In the genomic region with DNA sequence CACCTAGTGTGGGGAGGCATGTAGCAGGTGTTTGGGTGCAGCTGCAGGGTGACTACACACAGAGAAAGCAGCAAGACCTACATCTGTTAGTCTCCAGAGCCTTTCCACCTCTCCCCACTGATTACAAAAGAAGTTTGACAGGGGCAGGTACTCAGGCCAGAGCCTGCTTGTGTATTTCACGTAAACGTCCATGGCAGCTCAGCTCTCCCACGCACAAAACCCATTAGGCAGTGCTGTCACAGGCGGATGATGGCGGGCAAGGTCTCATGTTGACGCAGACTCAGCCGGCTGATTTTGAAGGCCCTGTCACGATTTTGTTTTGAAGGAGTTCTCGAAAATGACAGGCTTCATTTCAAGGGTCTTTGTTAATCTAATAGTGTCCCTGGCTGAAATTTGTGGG, we compare ENCODE assay signal across 24 mouse cellular contexts. TPM values are rescaled to one million over a fixed set of nuclear protein-coding genes. Genes with fewer than 3 reads are reported as not detected.
A peak's percentile ranks its signal among the peaks of the same experiment; 100 is the strongest.
DNase-seq lines count a peak whose midpoint lies in the region; ATAC-seq and TF ChIP-seq lines count a peak whose summit lies in the region.
"Had no signal": no experiment of that assay in that cellular context is flagged by ENCODE, and none has a peak within 500 bp of the region (broad histone marks: within the 10 kb centered on the region; RNA-seq: fewer than 3 reads in every experiment).

No protein-coding gene starts in this region.

- H3K36me3 ChIP-seq in hindbrain, embryonic 11.5 days (ENCODE audit: control insufficient read depth, insufficient read depth, low read length): no peaks in the 10 kb centered on the region
- no peaks in the 10 kb centered on the region for H3K36me3 ChIP-seq in hindbrain, postnatal 0 days (ENCODE audit: insufficient read depth, low read length)
- H3K36me3 ChIP-seq in midbrain, embryonic 14.5 days (ENCODE audit: control insufficient read depth, insufficient read depth, low read length): no peaks in the 10 kb centered on the region
- H3K36me3 ChIP-seq in midbrain, postnatal 0 days (ENCODE audit: insufficient read depth, low read length): no peaks in the 10 kb centered on the region
- no peaks in the 10 kb centered on the region for H3K36me3 ChIP-seq in embryonic facial prominence, embryonic 10.5 days (replicated peaks)
- H3K36me3 ChIP-seq: embryonic facial prominence, embryonic 15.5 days had no signal

- no peak overlapping the region for H3K4me3 ChIP-seq in hindbrain, embryonic 11.5 days (ENCODE audit: low read depth, low read length)
- H3K4me3 ChIP-seq in hindbrain, postnatal 0 days (ENCODE audit: low read length): no peak overlapping the region
- no peak overlapping the region for H3K4me3 ChIP-seq in midbrain, embryonic 14.5 days (replicated peaks; ENCODE audit: low read depth, low read length)
- H3K4me3 ChIP-seq in midbrain, postnatal 0 days (ENCODE audit: low read depth, low read length): no peak overlapping the region
- no peak overlapping the region for H3K4me3 ChIP-seq in embryonic facial prominence, embryonic 10.5 days
- H3K4me3 ChIP-seq: embryonic facial prominence, embryonic 15.5 days had no signal

- no peak for ATAC-seq in hindbrain, embryonic 11.5 days (ENCODE audit: low FRiP score)
- ATAC-seq in hindbrain, postnatal 0 days: no peak
- no peak for ATAC-seq in midbrain, embryonic 14.5 days (ENCODE audit: low FRiP score, low TSS enrichment)
- ATAC-seq in midbrain, postnatal 0 days (ENCODE audit: low FRiP score): no peak
- ATAC-seq: forebrain, postnatal 0 days; intestine, embryonic 16.5 days had no signal

- no peaks in the 10 kb centered on the region for H3K4me1 ChIP-seq in hindbrain, embryonic 11.5 days (replicated peaks; ENCODE audit: control insufficient read depth, insufficient read depth, low read length)
- no peaks in the 10 kb centered on the region for H3K4me1 ChIP-seq in hindbrain, postnatal 0 days (ENCODE audit: insufficient read depth, low read length)
- 0 out of 2 replicates have a peak, but pooled peaks cover 3% of the 10 kb centered on the region for H3K4me1 ChIP-seq in midbrain, embryonic 14.5 days (ENCODE audit: control insufficient read depth, insufficient read depth, low read length)
- 0 out of 2 replicates have a peak, but pooled peaks cover 4% of the 10 kb centered on the region for H3K4me1 ChIP-seq in midbrain, postnatal 0 days (ENCODE audit: insufficient read depth, low read length)
- peaks cover 6% of the 10 kb centered on the region; the same call in 1 of the 2 replicates for H3K4me1 ChIP-seq in embryonic facial prominence, embryonic 10.5 days

- WGBS in hindbrain, embryonic 11.5 days: 79% methylated on average over 9 of the region's 9 CpGs
- 68% methylated on average over 9 of the region's 9 CpGs for WGBS in hindbrain, postnatal 0 days
- WGBS in midbrain, embryonic 14.5 days: 53% methylated on average over 9 of the region's 9 CpGs
- 58% methylated on average over 9 of the region's 9 CpGs for WGBS in midbrain, postnatal 0 days
- WGBS in embryonic facial prominence, embryonic 10.5 days: 87% methylated on average over 9 of the region's 9 CpGs

- 0 out of 2 replicates have a peak overlapping the region, but pooled peaks have one; percentile 36 for H3K27ac ChIP-seq in hindbrain, embryonic 11.5 days (ENCODE audit: low read depth, low read length)
- no peak overlapping the region for H3K27ac ChIP-seq in hindbrain, postnatal 0 days
- 0 out of 2 replicates have a peak overlapping the region, but pooled peaks have one; percentile 20 for H3K27ac ChIP-seq in midbrain, embryonic 14.5 days (replicated peaks; ENCODE audit: low read depth, low read length)
- no peak overlapping the region for H3K27ac ChIP-seq in midbrain, postnatal 0 days (ENCODE audit: low read depth, low read length)
- H3K27ac ChIP-seq in embryonic facial prominence, embryonic 10.5 days (replicated peaks): peak overlapping the region; percentile 14; the same call in 1 of the 2 replicates
- H3K27ac ChIP-seq: embryonic facial prominence, embryonic 15.5 days; liver, embryonic 14.5 days; macrophage had no signal

- no peak overlapping the region for H3K9ac ChIP-seq in hindbrain, embryonic 11.5 days (ENCODE audit: low read depth, low read length)
- no peak overlapping the region for H3K9ac ChIP-seq in hindbrain, postnatal 0 days (replicated peaks; ENCODE audit: low read length)
- no peak overlapping the region for H3K9ac ChIP-seq in midbrain, embryonic 14.5 days (replicated peaks; ENCODE audit: low read length)
- H3K9ac ChIP-seq in midbrain, postnatal 0 days (replicated peaks; ENCODE audit: low read length, poor library complexity, severe bottlenecking): no peak overlapping the region
- H3K9ac ChIP-seq: embryonic facial prominence, embryonic 15.5 days; forebrain, postnatal 0 days; liver, embryonic 14.5 days had no signal

- H3K4me2 ChIP-seq in hindbrain, embryonic 11.5 days (replicated peaks; ENCODE audit: low read depth, low read length): no peak overlapping the region
- no peak overlapping the region for H3K4me2 ChIP-seq in hindbrain, postnatal 0 days (ENCODE audit: low read depth, low read length)
- H3K4me2 ChIP-seq in midbrain, embryonic 14.5 days (ENCODE audit: low read length): no peak overlapping the region
- no peak overlapping the region for H3K4me2 ChIP-seq in midbrain, postnatal 0 days (ENCODE audit: low read depth, low read length, poor library complexity, severe bottlenecking)
- H3K4me2 ChIP-seq: embryonic facial prominence, embryonic 15.5 days had no signal

- no peaks in the 10 kb centered on the region for H3K9me3 ChIP-seq in hindbrain, embryonic 11.5 days (ENCODE audit: control insufficient read depth, low read length)
- H3K9me3 ChIP-seq in hindbrain, postnatal 0 days (ENCODE audit: low read length): no peaks in the 10 kb centered on the region
- H3K9me3 ChIP-seq in midbrain, embryonic 14.5 days (ENCODE audit: control insufficient read depth, low read length): no peaks in the 10 kb centered on the region
- H3K9me3 ChIP-seq in midbrain, postnatal 0 days (ENCODE audit: low read length): no peaks in the 10 kb centered on the region
- H3K9me3 ChIP-seq in embryonic facial prominence, embryonic 10.5 days: no peaks in the 10 kb centered on the region
- H3K9me3 ChIP-seq: embryonic facial prominence, embryonic 15.5 days had no signal

- H3K27me3 ChIP-seq in hindbrain, embryonic 11.5 days (ENCODE audit: control insufficient read depth, insufficient read depth, low read length): no peaks in the 10 kb centered on the region
- H3K27me3 ChIP-seq in hindbrain, postnatal 0 days (ENCODE audit: insufficient read depth, low read length): no peaks in the 10 kb centered on the region
- no peaks in the 10 kb centered on the region for H3K27me3 ChIP-seq in midbrain, embryonic 14.5 days (ENCODE audit: control insufficient read depth, insufficient read depth, low read length)
- no peaks in the 10 kb centered on the region for H3K27me3 ChIP-seq in midbrain, postnatal 0 days (ENCODE audit: insufficient read depth, low read length)
- H3K27me3 ChIP-seq in embryonic facial prominence, embryonic 10.5 days (replicated peaks; ENCODE audit: low read depth, poor library complexity, severe bottlenecking): no peaks in the 10 kb centered on the region
- H3K27me3 ChIP-seq: embryonic facial prominence, embryonic 15.5 days had no signal

- DNase-seq in hindbrain, embryonic 11.5 days (ENCODE audit: low spot score): no peak
- no peak for DNase-seq in hindbrain, postnatal 0 days (ENCODE audit: low spot score)
- DNase-seq in midbrain, embryonic 14.5 days: peak; percentile 38
- DNase-seq in midbrain, postnatal 0 days (ENCODE audit: low spot score): no peak
- peak; percentile 52 for DNase-seq in brain, embryonic 14.5 days (ENCODE audit: low read depth)
- DNase-seq in embryonic facial prominence, embryonic 10.5 days (ENCODE audit: low spot score): no peak
- no peak for DNase-seq in kidney, adult 18-20 months
- DNase-seq: adrenal gland, postnatal 25 days; B cell, adult 2 months; cerebellum, adult 18-20 months; cerebellum, postnatal 10 days; forebrain, postnatal 0 days; gastrocnemius, postnatal 10 days; kidney, adult 9 months; kidney, postnatal 25 days; liver; lung, adult 2 months; lung, postnatal 10 days; right cerebral cortex, adult 18-20 months; spleen, adult 18-20 months had no signal

- no peak for TF ChIP-seq CTCF in hindbrain, postnatal 0 days (IDR thresholded peaks at IDR 0.05; ENCODE audit: low read depth)
- no peak for TF ChIP-seq CTCF in midbrain, postnatal 0 days (IDR thresholded peaks at IDR 0.05)
- no peak for TF ChIP-seq CTCF in brain, embryonic 14.5 days (IDR thresholded peaks at IDR 0.05; ENCODE audit: borderline replicate concordance, extremely low read depth, insufficient read depth, insufficient read length)

- TF ChIP-seq POLR2A in brain, embryonic 14.5 days (IDR thresholded peaks at IDR 0.05; ENCODE audit: borderline replicate concordance, extremely low read depth, insufficient read depth, insufficient read length, poor library complexity, severe bottlenecking): no peak

RNA-seq across cellular contexts. Expression of a gene that starts 45.3 kb away (rescaled TPM):
- 112 and 119 TPM in 2 replicates for polyA plus RNA-seq in hindbrain, embryonic 11.5 days (2014; fragmentation: Nextera tagmentation; extraction: Ambion mirVana)
- 114 and 123 TPM in 2 replicates for total RNA-seq in hindbrain, postnatal 0 days (2014; rRNA removed)
- polyA plus RNA-seq in hindbrain, postnatal 0 days (2015; fragmentation: Nextera tagmentation; extraction: Ambion mirVana): 92.4 and 95.4 TPM in 2 replicates
- 96.4 and 110 TPM in 2 replicates for polyA plus RNA-seq in midbrain, embryonic 14.5 days (2014; fragmentation: Nextera tagmentation; extraction: Ambion mirVana)
- 108 and 142 TPM in 2 replicates for total RNA-seq in midbrain, postnatal 0 days (2014; rRNA removed)
- 97.3 and 99.1 TPM in 2 replicates for polyA plus RNA-seq in midbrain, postnatal 0 days (2015; fragmentation: Nextera tagmentation; extraction: Ambion mirVana)
- polyA plus RNA-seq in brain, embryonic 14.5 days (2012; rRNA removed): 107 and 119 TPM in 2 replicates
- polyA plus RNA-seq in embryonic facial prominence, embryonic 10.5 days (2016; fragmentation: Nextera tagmentation; extraction: Ambion mirVana): 146 and 147 TPM in 2 replicates

RNA-seq across cellular contexts. Expression of a gene that starts 45.9 kb away (rescaled TPM):
- 3.5 and 5.4 TPM in 2 replicates for polyA plus RNA-seq in hindbrain, embryonic 11.5 days (2014; fragmentation: Nextera tagmentation; extraction: Ambion mirVana)
- 5.8 and 7.4 TPM in 2 replicates for total RNA-seq in hindbrain, postnatal 0 days (2014; rRNA removed)
- 4.7 and 5.4 TPM in 2 replicates for polyA plus RNA-seq in hindbrain, postnatal 0 days (2015; fragmentation: Nextera tagmentation; extraction: Ambion mirVana)
- 3.7 and 4.3 TPM in 2 replicates for polyA plus RNA-seq in midbrain, embryonic 14.5 days (2014; fragmentation: Nextera tagmentation; extraction: Ambion mirVana)
- 5.2 and 6.5 TPM in 2 replicates for total RNA-seq in midbrain, postnatal 0 days (2014; rRNA removed)
- 5.1 and 6.1 TPM in 2 replicates for polyA plus RNA-seq in midbrain, postnatal 0 days (2015; fragmentation: Nextera tagmentation; extraction: Ambion mirVana)
- polyA plus RNA-seq in brain, embryonic 14.5 days (2012; rRNA removed): 11.0 and 13.8 TPM in 2 replicates
- polyA plus RNA-seq in embryonic facial prominence, embryonic 10.5 days (2016; fragmentation: Nextera tagmentation; extraction: Ambion mirVana): 9.9 and 10.4 TPM in 2 replicates

Comparison
In these comparisons a context has a peak if more than half of its experiments do, and no peak if none do; other contexts are left out.
1. DNase-seq: peak in midbrain, embryonic 14.5 days (single experiment) and brain, embryonic 14.5 days (single experiment); none in hindbrain, embryonic 11.5 days (single experiment), hindbrain, postnatal 0 days (single experiment), midbrain, postnatal 0 days (single experiment), embryonic facial prominence, embryonic 10.5 days (single experiment) and kidney, adult 18-20 months (single experiment).
2. H3K27ac ChIP-seq: peak in hindbrain, embryonic 11.5 days (single experiment), midbrain, embryonic 14.5 days (single experiment) and embryonic facial prominence, embryonic 10.5 days (single experiment); none in hindbrain, postnatal 0 days (single experiment) and midbrain, postnatal 0 days (single experiment).